Comparison of ENCODE assay signal across 8 mouse cellular contexts in the genomic region with DNA sequence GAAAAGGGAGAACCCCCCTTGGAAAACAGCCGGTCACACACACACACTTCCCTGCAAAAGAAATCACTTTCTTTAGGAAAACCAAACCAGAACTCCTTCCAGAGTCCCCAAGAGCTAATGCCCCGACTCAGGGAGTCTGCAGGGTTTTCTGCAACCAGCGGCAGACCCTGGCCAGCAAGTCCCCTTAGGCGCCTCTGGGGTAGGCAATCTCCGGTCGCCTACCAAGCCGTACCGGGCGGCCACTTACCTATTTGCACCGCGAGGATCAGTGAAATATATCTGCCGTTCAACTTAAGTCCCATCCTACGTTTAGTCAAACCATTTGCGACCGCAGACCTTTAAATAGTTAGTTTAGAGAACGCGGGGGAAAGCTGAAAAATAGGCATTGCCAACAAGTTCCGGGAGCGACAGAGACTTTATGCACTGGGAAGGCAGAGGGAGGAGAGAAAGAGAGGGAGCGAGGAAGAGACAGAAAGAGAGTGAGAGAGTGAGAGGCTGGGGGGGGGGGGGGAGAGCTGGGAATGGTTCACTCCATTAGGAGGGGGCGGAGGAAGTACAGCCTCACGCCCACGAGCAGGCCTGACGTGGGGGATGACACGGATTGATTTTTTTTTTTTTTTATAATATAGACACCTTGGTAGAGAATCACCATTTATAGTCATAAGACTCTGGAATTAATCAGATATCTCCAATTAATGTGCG. TPM values are rescaled to one million over a fixed set of nuclear protein-coding genes. Genes with fewer than 3 reads are reported as not detected.
DNase-seq lines count a peak whose midpoint lies in the region; ATAC-seq lines count a peak whose summit lies in the region.

No protein-coding gene starts in this region.

- H3K27me3 ChIP-seq in forebrain, embryonic 16.5 days (replicated peaks; ENCODE audit: control insufficient read depth, insufficient read depth, low read length), result peaks cover 3% of the 10 kb centered on the region
- H3K27me3 ChIP-seq in liver, embryonic 11.5 days (replicated peaks; ENCODE audit: control insufficient read depth, insufficient read depth, low read length), result peaks cover 83% of the 10 kb centered on the region

- under 1% methylated on average over 26 of the region's 26 CpGs for WGBS in forebrain, embryonic 16.5 days
- WGBS in liver, embryonic 11.5 days, result 1% methylated on average over 26 of the region's 26 CpGs

- DNase-seq in layer of hippocampus, adult 11-12 months (ENCODE audit: low spot score), result peak; percentile 50
- DNase-seq in layer of hippocampus, adult 9-11 months, result no peak
- DNase-seq in cerebellum, adult 11 months, result peak; percentile 50
- peak; percentile 45 for DNase-seq in liver, embryonic 11.5 days (ENCODE audit: low spot score)
- DNase-seq in right cerebral cortex, postnatal 14 days, result peak; percentile 28
- no peak for DNase-seq in kidney, postnatal 10 days
- DNase-seq in thymus, postnatal 14 days, result no peak

- peak overlapping the region; percentile 95 for H3K27ac ChIP-seq in forebrain, embryonic 16.5 days (ENCODE audit: low read length)
- no peak overlapping the region for H3K27ac ChIP-seq in liver, embryonic 11.5 days (ENCODE audit: low read depth, low read length)

- ATAC-seq in forebrain, embryonic 16.5 days, result peak; percentile 29
- ATAC-seq in liver, embryonic 11.5 days (replicated peaks; ENCODE audit: low FRiP score), result no peak

- peak overlapping the region; percentile 71 for H3K9ac ChIP-seq in forebrain, embryonic 16.5 days (replicated peaks; ENCODE audit: low read depth, low read length)
- H3K9ac ChIP-seq in liver, embryonic 11.5 days (ENCODE audit: low read depth, low read length), result no peak overlapping the region

- peak overlapping the region; percentile 54 for H3K4me3 ChIP-seq in forebrain, embryonic 16.5 days (replicated peaks; ENCODE audit: low read length)
- peak overlapping the region; percentile 45; the same call in 1 of the 2 replicates for H3K4me3 ChIP-seq in liver, embryonic 11.5 days (ENCODE audit: low read depth, low read length)

- 0 out of 2 replicates have a peak, but pooled peaks cover 3% of the 10 kb centered on the region for H3K9me3 ChIP-seq in forebrain, embryonic 16.5 days (ENCODE audit: control insufficient read depth, low read length)
- H3K9me3 ChIP-seq in liver, embryonic 11.5 days (ENCODE audit: control insufficient read depth, low read length), result no peaks in the 10 kb centered on the region

- H3K4me2 ChIP-seq in forebrain, embryonic 16.5 days (ENCODE audit: low read length), result peak overlapping the region; percentile 69
- H3K4me2 ChIP-seq in liver, embryonic 11.5 days, result peak overlapping the region; percentile 72; the same call in 1 of the 2 replicates

- peaks cover 21% of the 10 kb centered on the region; the same call in 1 of the 2 replicates for H3K4me1 ChIP-seq in forebrain, embryonic 16.5 days (replicated peaks; ENCODE audit: control insufficient read depth, insufficient read depth, low read length)
- H3K4me1 ChIP-seq in liver, embryonic 11.5 days (replicated peaks; ENCODE audit: control insufficient read depth, insufficient read depth, low read length), result no peaks in the 10 kb centered on the region; the same call in 1 of the 2 replicates

- no peaks in the 10 kb centered on the region for H3K36me3 ChIP-seq in forebrain, embryonic 16.5 days (ENCODE audit: control insufficient read depth, insufficient read depth)
- no peaks in the 10 kb centered on the region for H3K36me3 ChIP-seq in liver, embryonic 11.5 days (ENCODE audit: control insufficient read depth, insufficient read depth, low read length)

RNA-seq across cellular contexts. Expression of a gene that starts 0.8 kb away (rescaled TPM):
- 51.0 and 51.3 TPM in 2 replicates for polyA plus RNA-seq in forebrain, embryonic 16.5 days (2015; fragmentation: Nextera tagmentation; extraction: Ambion mirVana)
- polyA plus RNA-seq in liver, embryonic 11.5 days (2014; fragmentation: Nextera tagmentation; extraction: Ambion mirVana), result 6.4 and 6.9 TPM in 2 replicates

Comparison
In these comparisons a context has a peak if more than half of its experiments do, and no peak if none do; other contexts are left out.
1. DNase-seq: peak in layer of hippocampus, adult 11-12 months (single experiment), cerebellum, adult 11 months (single experiment), liver, embryonic 11.5 days (single experiment) and right cerebral cortex, postnatal 14 days (single experiment); none in layer of hippocampus, adult 9-11 months (single experiment), kidney, postnatal 10 days (single experiment) and thymus, postnatal 14 days (single experiment).